Mouse (Mus musculus): Measurements from ENCODE around the gene Apaf1.

DNA sequence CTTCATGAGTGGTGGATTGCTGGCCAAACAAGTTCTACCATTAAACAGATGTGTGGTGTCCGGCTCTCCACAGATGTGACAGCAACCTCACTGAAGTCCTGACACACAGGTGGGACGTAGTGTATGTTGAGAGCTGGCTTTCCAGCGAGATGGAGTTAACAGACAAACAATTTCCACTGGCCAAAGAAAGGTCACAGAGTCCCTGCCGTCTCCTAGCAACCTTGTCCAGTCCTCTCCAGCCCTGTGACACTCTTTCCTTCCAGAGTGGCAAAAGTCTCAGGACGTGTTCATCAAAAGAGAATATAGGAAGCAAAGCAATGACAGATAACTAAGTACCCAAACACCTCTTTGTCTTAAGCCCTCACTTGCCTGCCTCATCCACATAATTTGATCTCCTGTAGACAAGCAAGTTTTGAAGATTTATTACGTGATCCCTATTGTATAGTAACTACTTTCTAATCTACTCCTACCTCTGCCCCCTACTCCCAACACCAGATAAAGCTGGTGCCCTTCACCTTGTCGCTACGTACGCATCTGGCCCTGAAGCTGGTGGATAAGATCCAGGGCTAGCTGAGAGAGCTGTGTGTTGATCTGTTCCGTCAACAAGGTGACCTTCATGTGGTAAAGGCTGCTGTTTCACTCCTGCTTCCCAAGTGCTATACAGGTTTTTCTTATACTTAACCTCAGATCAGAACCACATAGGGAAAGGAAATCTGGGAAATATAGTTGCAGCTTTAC lies 44.2 kb upstream of the Apaf1 start:
- TF ChIP-seq CTCF (IDR thresholded peaks at IDR 0.05; ENCODE audit: low read depth, low read length) (no peak), POLR2A (IDR thresholded peaks at IDR 0.05; ENCODE audit: extremely low read depth, insufficient read depth, low read length) (no peak)
